Mouse (Mus musculus): ENCODE results near the gene Abcc2. TPM values are rescaled to one million over a fixed set of nuclear protein-coding genes. Genes with fewer than 3 reads are reported as not detected.

The Abcc2 gene
- polyA plus RNA-seq, 1 experiment from 2014 or later, result not detected

- DNase-seq (no peak), ATAC-seq (ENCODE audit: insufficient read depth) (no peak)
- no peak for TF ChIP-seq CTCF (IDR thresholded peaks at IDR 0.05; ENCODE audit: low read depth)
- H3K27ac ChIP-seq (ENCODE audit: low read depth), result no peak overlapping the region
- no peak overlapping the region for H3K9ac ChIP-seq
- H3K4me2 ChIP-seq, result no peak overlapping the region
- H3K4me1 ChIP-seq (ENCODE audit: insufficient read depth), result no peaks in the 10 kb centered on the region
- WGBS, result 40% methylated on average over 9 of the region's 9 CpGs
- H3K4me3 ChIP-seq (ENCODE audit: low read depth, low read length), result no peak overlapping the region
- H3K36me3 ChIP-seq (ENCODE audit: insufficient read depth), result no peaks in the 10 kb centered on the region
- no peaks in the 10 kb centered on the region for H3K27me3 ChIP-seq (ENCODE audit: insufficient read depth, low read length)
- H3K9me3 ChIP-seq (ENCODE audit: low read depth, low read length), result no peaks in the 10 kb centered on the region
Observed at GRCm38 (mm10) chr19:43767549-43768322, 14.3 kb upstream of the Abcc2 start.

- Histone ChIP-seq H3K9me3 (ENCODE audit: low read depth, low read length) (no peaks in the 10 kb centered on the region), H3K9ac (no peak overlapping the region), H3K4me2 (no peak overlapping the region), H3K27ac (ENCODE audit: low read depth) (no peak overlapping the region), H3K4me1 (ENCODE audit: insufficient read depth) (no peaks in the 10 kb centered on the region), H3K36me3 (ENCODE audit: insufficient read depth) (no peaks in the 10 kb centered on the region), H3K27me3 (ENCODE audit: insufficient read depth, low read length) (no peaks in the 10 kb centered on the region), H3K4me3 (ENCODE audit: low read depth, low read length) (no peak overlapping the region)
- WGBS, result 72% methylated on average over 5 of the region's 5 CpGs
- ATAC-seq (ENCODE audit: insufficient read depth) (no peak), DNase-seq (no peak)
- no peak for TF ChIP-seq CTCF (IDR thresholded peaks at IDR 0.05; ENCODE audit: low read depth)
Observed at GRCm38 (mm10) chr19:43769366-43769960, 12.5 kb upstream of the Abcc2 start.

GRCm38 (mm10) chr19:43770584-43770983 lies 11.4 kb upstream of the Abcc2 start:
- Histone ChIP-seq H3K36me3 (ENCODE audit: insufficient read depth) (no peaks in the 10 kb centered on the region), H3K4me1 (ENCODE audit: insufficient read depth) (no peaks in the 10 kb centered on the region), H3K9me3 (ENCODE audit: low read depth, low read length) (no peaks in the 10 kb centered on the region), H3K27me3 (ENCODE audit: insufficient read depth, low read length) (no peaks in the 10 kb centered on the region), H3K4me2 (no peak overlapping the region), H3K9ac (no peak overlapping the region), H3K4me3 (ENCODE audit: low read depth, low read length) (no peak overlapping the region), H3K27ac (ENCODE audit: low read depth) (no peak overlapping the region)
- ATAC-seq (ENCODE audit: insufficient read depth) (no peak), DNase-seq (no peak)
- WGBS, result 75% methylated on average over 4 of the region's 4 CpGs
- TF ChIP-seq CTCF (IDR thresholded peaks at IDR 0.05; ENCODE audit: low read depth), result no peak

- ATAC-seq (ENCODE audit: insufficient read depth) (no peak), DNase-seq (no peak)
- Histone ChIP-seq H3K27ac (ENCODE audit: low read depth) (no peak overlapping the region), H3K4me3 (ENCODE audit: low read depth, low read length) (no peak overlapping the region), H3K4me1 (ENCODE audit: insufficient read depth) (no peaks in the 10 kb centered on the region), H3K9me3 (ENCODE audit: low read depth, low read length) (no peaks in the 10 kb centered on the region), H3K9ac (no peak overlapping the region), H3K27me3 (ENCODE audit: insufficient read depth, low read length) (no peaks in the 10 kb centered on the region), H3K4me2 (no peak overlapping the region), H3K36me3 (ENCODE audit: insufficient read depth) (no peaks in the 10 kb centered on the region)
- 77% methylated on average over 5 of the region's 5 CpGs for WGBS
- TF ChIP-seq CTCF (IDR thresholded peaks at IDR 0.05; ENCODE audit: low read depth), result no peak
Observed at GRCm38 (mm10) chr19:43771499-43771969, 10.5 kb upstream of the Abcc2 start.

GRCm38 (mm10) chr19:43772311-43772710 lies 9.7 kb upstream of the Abcc2 start:
- H3K9me3 ChIP-seq (ENCODE audit: low read depth, low read length), result no peaks in the 10 kb centered on the region
- H3K4me3 ChIP-seq (ENCODE audit: low read depth, low read length), result no peak overlapping the region
- H3K4me2 ChIP-seq, result no peak overlapping the region
- DNase-seq, result no peak
- WGBS, result 65% methylated on average over 6 of the region's 6 CpGs
- H3K27ac ChIP-seq (ENCODE audit: low read depth), result no peak overlapping the region
- TF ChIP-seq CTCF (IDR thresholded peaks at IDR 0.05; ENCODE audit: low read depth), result no peak
- no peaks in the 10 kb centered on the region for H3K36me3 ChIP-seq (ENCODE audit: insufficient read depth)
- H3K4me1 ChIP-seq (ENCODE audit: insufficient read depth), result no peaks in the 10 kb centered on the region
- ATAC-seq (ENCODE audit: insufficient read depth), result no peak
- no peaks in the 10 kb centered on the region for H3K27me3 ChIP-seq (ENCODE audit: insufficient read depth, low read length)
- H3K9ac ChIP-seq, result no peak overlapping the region

DNA sequence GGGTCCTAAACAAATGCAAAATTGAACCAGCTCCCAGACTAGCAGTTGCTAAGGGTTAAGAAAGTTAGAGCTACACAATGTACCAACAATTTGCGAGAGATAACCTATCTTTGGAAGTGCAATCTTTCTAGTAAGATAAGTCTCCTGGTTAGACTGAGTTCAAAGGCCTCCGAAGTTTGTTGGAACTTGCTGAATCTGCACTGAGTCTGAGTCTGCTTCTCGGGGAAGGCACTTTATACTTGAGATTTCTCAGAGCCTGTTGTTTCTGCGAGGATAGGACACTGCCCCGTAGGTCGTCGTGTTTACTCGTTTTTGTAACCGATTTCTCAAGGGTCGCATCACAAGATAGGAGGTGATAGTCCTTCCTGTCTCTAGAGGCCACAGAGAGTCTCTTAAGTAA lies 6.6 kb upstream of the Abcc2 start:
- no peak overlapping the region for H3K27ac ChIP-seq (ENCODE audit: low read depth)
- H3K36me3 ChIP-seq (ENCODE audit: insufficient read depth), result no peaks in the 10 kb centered on the region
- H3K9ac ChIP-seq, result no peak overlapping the region
- TF ChIP-seq CTCF (IDR thresholded peaks at IDR 0.05; ENCODE audit: low read depth), result no peak
- DNase-seq (no peak), ATAC-seq (ENCODE audit: insufficient read depth) (no peak)
- H3K4me3 ChIP-seq (ENCODE audit: low read depth, low read length), result no peak overlapping the region
- WGBS, result 38% methylated on average over 10 of the region's 10 CpGs
- H3K9me3 ChIP-seq (ENCODE audit: low read depth, low read length), result no peaks in the 10 kb centered on the region
- H3K4me1 ChIP-seq (ENCODE audit: insufficient read depth), result no peaks in the 10 kb centered on the region
- no peaks in the 10 kb centered on the region for H3K27me3 ChIP-seq (ENCODE audit: insufficient read depth, low read length)
- no peak overlapping the region for H3K4me2 ChIP-seq

GRCm38 (mm10) chr19:43776561-43776960 lies 5.4 kb upstream of the Abcc2 start:
- WGBS, result 69% methylated on average over 4 of the region's 4 CpGs
- Histone ChIP-seq H3K9me3 (ENCODE audit: low read depth, low read length) (no peaks in the 10 kb centered on the region), H3K27me3 (ENCODE audit: insufficient read depth, low read length) (no peaks in the 10 kb centered on the region), H3K4me2 (no peak overlapping the region), H3K9ac (no peak overlapping the region), H3K4me1 (ENCODE audit: insufficient read depth) (no peaks in the 10 kb centered on the region), H3K27ac (ENCODE audit: low read depth) (no peak overlapping the region), H3K4me3 (ENCODE audit: low read depth, low read length) (no peak overlapping the region), H3K36me3 (ENCODE audit: insufficient read depth) (no peaks in the 10 kb centered on the region)
- ATAC-seq (ENCODE audit: insufficient read depth) (no peak), DNase-seq (no peak)
- TF ChIP-seq CTCF (IDR thresholded peaks at IDR 0.05; ENCODE audit: low read depth), result no peak
